Mouse (Mus musculus) testis, adult 2 months (tissue): ENCODE measurements around the gene Prm3. TPM values are rescaled to one million over a fixed set of nuclear protein-coding genes. Genes with fewer than 3 reads are reported as not detected.

Source experiments
- H3K27ac ChIP-seq: fragments of 200-500 bp; 2 replicates; pipeline ENCODE4 v1.5.1; 2012; ENCODE audit warnings: low read depth, low read length; ENCODE audit not compliant: control insufficient read depth, insufficient read depth
- H3K27me3 ChIP-seq: fragments of 200-500 bp; 2 replicates; pipeline ENCODE4 v1.6.1; 2012; ENCODE audit warnings: mild to moderate bottlenecking, low read length, moderate library complexity; ENCODE audit not compliant: control insufficient read depth, insufficient read depth
- H3K36me3 ChIP-seq: fragments of 200-500 bp; 2 replicates; pipeline ENCODE4 v1.6.1; 2012; ENCODE audit warnings: mild to moderate bottlenecking, low read length; ENCODE audit not compliant: control insufficient read depth, insufficient read depth
- H3K4me1 ChIP-seq: fragments of 200-500 bp; 2 replicates; pipeline ENCODE4 v1.6.1; 2012; ENCODE audit warnings: low read length; ENCODE audit not compliant: control insufficient read depth, insufficient read depth
- H3K4me3 ChIP-seq: fragments of 200-500 bp; 2 replicates; pipeline ENCODE4 v1.5.1; 2012; ENCODE audit warnings: low read depth, mild to moderate bottlenecking, low read length, moderate library complexity, mixed read lengths; ENCODE audit not compliant: control insufficient read depth
- CTCF ChIP-seq: fragments of 200-500 bp; IDR thresholded peaks from 2 replicates; pipeline ENCODE4 v1.5.1; 2012; ENCODE audit warnings: low read depth, mild to moderate bottlenecking, inconsistent platforms, low read length, moderate library complexity; ENCODE audit not compliant: control insufficient read depth, insufficient read depth, insufficient replicate concordance
- POLR2A ChIP-seq: fragments of 200-500 bp; IDR thresholded peaks from 2 replicates; pipeline ENCODE4 v1.6.1; 2012; ENCODE audit warnings: low read depth, mild to moderate bottlenecking, inconsistent platforms, low read length, moderate library complexity; ENCODE audit not compliant: control insufficient read depth
- polyA plus RNA-seq: library from polyadenylated mRNA; depleted of rRNA; stranded (reverse); fragments of >200 nt; gene quantifications from 2 replicates; pipeline ENCODE4 v1.2.3, GENCODE M21; 2012

Prm3 gene
- polyA plus RNA-seq, 1 experiment, result 521 TPM

GRCm38 (mm10) chr16:10796034-10796433, 5.3 kb upstream of the Prm3 start, which contains the start of gene Prm2:
Prm2 (minus strand) TSS chr16:10796134.
- Histone ChIP-seq H3K4me3 (peak within 1 kb of the TSS; percentile 54), H3K4me1 (no peaks in the 10 kb centered on the region), H3K27me3 (no peaks in the 10 kb centered on the region), H3K36me3 (no peaks in the 10 kb centered on the region; the same call in 1 of the 2 replicates), H3K27ac (peak within 1 kb of the TSS; percentile 84)
- TF ChIP-seq CTCF (no peak), POLR2A (no peak; the same call in 1 of the 2 replicates)

GRCm38 (mm10) chr16:10788866-10789265, 1.8 kb downstream of the Prm3 start:
- no peaks in the 10 kb centered on the region for H3K36me3 ChIP-seq
- peak overlapping the region; percentile 83 for H3K4me3 ChIP-seq
- TF ChIP-seq CTCF, result no peak
- TF ChIP-seq POLR2A, result no peak
- H3K27ac ChIP-seq, result peak overlapping the region; percentile 78
- no peaks in the 10 kb centered on the region for H3K27me3 ChIP-seq
- peaks cover 10% of the 10 kb centered on the region for H3K4me1 ChIP-seq

DNA sequence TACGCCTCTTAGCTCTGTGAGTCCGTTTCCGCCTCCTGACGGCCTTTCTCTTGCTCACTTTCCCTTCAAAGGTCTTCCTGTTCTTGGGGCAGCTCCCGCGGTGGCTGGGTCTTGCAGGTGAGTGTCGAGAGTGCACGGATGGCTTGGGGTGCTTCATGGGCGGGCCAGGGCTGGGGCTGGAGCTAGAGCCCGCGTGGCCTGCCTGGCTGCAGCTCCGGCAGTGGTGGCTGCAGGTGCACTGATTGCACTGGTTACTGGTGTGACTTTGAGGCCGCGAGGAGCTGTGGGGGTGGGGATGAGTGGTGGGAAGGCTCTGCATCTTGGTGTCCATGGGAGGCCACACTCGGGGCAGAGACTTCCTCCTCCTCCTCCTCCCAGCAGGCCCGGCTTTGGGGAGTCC, 2.4 kb downstream of the Prm3 start, which contains the start of gene Tnp2:
Gene Tnp2 (minus strand): TSS at position 390 of the 400 bp plus-strand sequence.
- Histone ChIP-seq H3K4me3 (peak within 1 kb of the TSS; percentile 97), H3K27ac (peak within 1 kb of the TSS; percentile 78), H3K27me3 (no peaks in the 10 kb centered on the region), H3K36me3 (no peaks in the 10 kb centered on the region), H3K4me1 (peaks cover 12% of the 10 kb centered on the region)
- TF ChIP-seq CTCF, result no peak
- TF ChIP-seq POLR2A, result peak; percentile 66; the same call in 1 of the 2 replicates

GRCm38 (mm10) chr16:10787548-10788058, 3.1 kb downstream of the Prm3 start:
- Histone ChIP-seq H3K4me1 (peaks cover 12% of the 10 kb centered on the region), H3K4me3 (peak overlapping the region; percentile 97), H3K36me3 (no peaks in the 10 kb centered on the region), H3K27ac (no peak overlapping the region), H3K27me3 (no peaks in the 10 kb centered on the region)
- TF ChIP-seq CTCF (no peak), POLR2A (no peak)

GRCm38 (mm10) chr16:10786782-10787547, 3.7 kb downstream of the Prm3 start:
- H3K27ac ChIP-seq, result peak overlapping the region; percentile 67
- TF ChIP-seq CTCF (peak; percentile 16; the same call in 1 of the 2 replicates), POLR2A (peak; percentile 83)
- H3K4me3 ChIP-seq, result peak overlapping the region; percentile 97

DNA sequence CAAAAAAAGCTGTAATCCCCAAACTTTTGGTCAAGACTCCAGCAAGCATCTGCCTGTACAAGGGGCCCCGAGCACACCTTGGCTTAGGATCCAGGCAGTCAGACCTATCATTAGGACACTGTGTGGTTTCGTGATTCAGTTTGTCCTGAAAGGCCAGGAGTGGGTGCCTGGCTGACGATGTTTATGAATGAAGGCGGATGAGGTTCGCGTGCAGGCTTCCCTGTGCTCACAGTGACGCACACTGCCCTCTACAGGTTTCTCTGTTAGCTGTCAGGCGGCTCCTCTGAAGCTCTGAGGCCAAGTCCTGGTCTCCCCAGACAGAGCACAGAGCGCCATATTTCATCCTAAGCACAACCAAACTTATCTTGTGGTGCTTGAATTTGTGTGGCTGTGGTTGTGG, 4.4 kb downstream of the Prm3 start:
- Histone ChIP-seq H3K27ac (peak overlapping the region; percentile 67), H3K4me3 (peak overlapping the region; percentile 97), H3K36me3 (no peaks in the 10 kb centered on the region), H3K27me3 (no peaks in the 10 kb centered on the region), H3K4me1 (peaks cover 12% of the 10 kb centered on the region)
- TF ChIP-seq POLR2A (peak; percentile 80; the same call in 1 of the 2 replicates), CTCF (peak; percentile 68; the same call in 1 of the 2 replicates)

More at GRCm38 (mm10) chr16:10786782-10787547, 3.7 kb downstream of the Prm3 start:
- Histone ChIP-seq H3K36me3 (no peaks in the 10 kb centered on the region), H3K4me1 (peaks cover 12% of the 10 kb centered on the region), H3K27me3 (no peaks in the 10 kb centered on the region)
